Mouse (Mus musculus) mouse trophoblast stem cell (cell line): Measurements from ENCODE around the gene Ntf5.
"Not testable (repeated sequence)": the region's sequence is repeated elsewhere in the genome, so short reads cannot be mapped to it uniquely, and the experiment has no call there.

ENCODE experiments used
- in situ Hi-C, 2 experiments: fragments of 300-500 bp; cut with MseI, MboI; formaldehyde crosslinking; loops; 2 replicates in 1 of 2; 3 replicates in 1 of 2; pipeline ENCODE4 v1.15.1; 2025

The Ntf5 gene

GRCm38 (mm10) chr7:45460377-45460776 lies 46.9 kb downstream of the Ntf5 start:
- in situ Hi-C loops: no loop called here

- in situ Hi-C loops: no loop called here
Measured at GRCm38 (mm10) chr7:45460860-45461314, 47.4 kb downstream of the Ntf5 start.

- in situ Hi-C loops: no loop called here
Measured at GRCm38 (mm10) chr7:45461326-45461725, 47.8 kb downstream of the Ntf5 start.

GRCm38 (mm10) chr7:45461781-45462180 lies 48.3 kb downstream of the Ntf5 start:
- in situ Hi-C loops: no loop called here

- in situ Hi-C loops: no loop called here
Measured at GRCm38 (mm10) chr7:45462325-45462724, 48.8 kb downstream of the Ntf5 start.

GRCm38 (mm10) chr7:45462868-45463267 lies 49.4 kb downstream of the Ntf5 start:
- in situ Hi-C loops: not testable (repeated sequence)

- in situ Hi-C loops: no loop called here
Measured at GRCm38 (mm10) chr7:45463987-45464778, 50.7 kb downstream of the Ntf5 start.

- in situ Hi-C loops: no loop called here
Measured at GRCm38 (mm10) chr7:45465112-45465511, 51.6 kb downstream of the Ntf5 start.

GRCm38 (mm10) chr7:45465549-45465948 lies 52.1 kb downstream of the Ntf5 start:
- in situ Hi-C loops: no loop called here

GRCm38 (mm10) chr7:45466283-45467089 lies 53.0 kb downstream of the Ntf5 start, which contains the start of gene Bax:
Gene Bax, minus strand, starts transcription at chr7:45466898.
- in situ Hi-C loops: no loop called here
